Mouse (Mus musculus) lung, postnatal 36 days (tissue): Measurements from ENCODE around the gene Vps36.

Experiments used
- DNase-seq: peaks from one replicate; pipeline ENCODE4 v3.0.0; 2022; ENCODE audit warnings: mixed read lengths

Vps36 gene

GRCm38 (mm10) chr8:22214826-22215225 lies 22.2 kb downstream of the Vps36 start:
- DNase-seq: no peak

DNA sequence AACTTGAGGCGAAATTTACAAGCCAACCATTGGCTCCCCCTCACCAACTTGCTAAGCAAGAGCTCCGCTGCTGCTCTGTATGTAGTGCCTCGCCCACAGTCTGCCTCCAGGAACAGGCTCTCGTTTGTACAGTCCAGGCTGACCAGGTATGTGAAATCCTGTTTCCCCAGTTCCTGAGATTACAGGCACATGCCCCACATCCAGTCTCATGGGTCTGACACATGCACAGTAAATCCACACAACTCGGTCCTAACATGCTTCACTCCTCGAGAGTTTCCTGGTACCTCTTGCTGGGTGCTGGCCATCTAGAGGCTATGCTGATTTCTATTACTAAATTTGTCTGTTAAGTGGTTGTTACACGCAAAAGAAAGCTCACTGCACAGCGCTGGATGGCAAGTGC lies 33.8 kb downstream of the Vps36 start:
- DNase-seq: peak; percentile 14

DNA sequence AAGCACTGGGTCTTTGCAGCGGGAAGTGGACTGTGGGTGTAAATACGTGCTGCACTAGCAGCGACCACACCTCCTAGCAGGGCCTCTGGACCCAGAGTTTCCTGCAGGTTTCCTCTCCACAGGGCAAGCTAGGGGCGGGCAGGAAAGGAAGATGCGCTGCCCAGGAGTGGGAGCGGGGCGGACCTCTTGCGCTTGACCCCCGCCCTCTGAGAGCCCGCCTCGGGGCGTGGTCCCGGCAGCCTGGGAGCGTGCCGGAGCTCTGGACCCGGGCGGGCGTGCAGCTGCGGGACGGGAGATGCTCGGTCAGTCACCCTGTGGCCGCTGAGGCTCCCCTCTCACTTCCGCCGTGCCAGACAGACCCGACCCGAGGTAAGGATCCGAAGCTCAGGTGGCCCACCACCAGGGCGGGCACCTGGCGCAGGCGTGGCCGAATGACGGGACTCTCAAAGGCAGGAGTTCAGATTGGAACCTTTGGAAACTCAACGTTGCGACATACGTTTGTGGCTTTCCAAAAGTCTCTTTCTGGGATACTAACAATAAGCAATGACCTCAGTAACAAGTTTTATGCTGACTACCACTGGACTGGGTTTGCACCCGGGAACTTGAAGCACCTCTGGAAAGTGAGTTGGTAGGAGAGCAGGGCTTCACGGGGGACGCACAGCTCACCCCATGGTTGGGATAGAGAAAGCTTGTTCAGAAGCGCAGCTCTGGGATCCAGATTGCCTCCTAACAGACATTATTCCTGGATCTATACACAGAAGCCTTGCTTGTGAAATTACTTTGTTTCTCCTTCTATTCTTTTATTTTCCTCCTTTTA lies 34.7 kb downstream of the Vps36 start, which contains the start of gene Thsd1:
Thsd1 (plus strand) TSS at position 253 of the 817 bp plus-strand sequence.
- DNase-seq: peak; percentile 89

DNA sequence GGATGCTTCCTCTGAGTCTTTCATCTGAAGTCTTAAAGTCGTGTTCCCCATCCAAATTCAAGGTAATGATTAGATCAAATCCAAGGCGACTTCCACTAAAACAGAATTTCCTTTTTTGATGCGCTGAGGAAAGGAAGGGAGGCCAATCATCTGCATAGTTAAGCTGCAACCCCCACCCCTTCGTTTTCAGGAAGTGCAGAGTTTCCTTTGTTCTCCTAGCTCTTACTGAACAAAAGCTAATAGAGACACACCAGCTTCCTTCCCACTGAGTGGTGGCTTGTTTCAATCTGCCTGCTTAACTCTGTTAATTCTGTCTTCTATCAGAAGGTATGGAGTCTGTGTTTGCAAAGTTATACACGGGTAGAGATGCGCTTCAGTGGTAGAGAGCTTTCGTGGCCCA lies 36.0 kb downstream of the Vps36 start:
- DNase-seq: peak; percentile 66

GRCm38 (mm10) chr8:22242986-22243385 lies 50.4 kb downstream of the Vps36 start:
- no peak for DNase-seq

DNA sequence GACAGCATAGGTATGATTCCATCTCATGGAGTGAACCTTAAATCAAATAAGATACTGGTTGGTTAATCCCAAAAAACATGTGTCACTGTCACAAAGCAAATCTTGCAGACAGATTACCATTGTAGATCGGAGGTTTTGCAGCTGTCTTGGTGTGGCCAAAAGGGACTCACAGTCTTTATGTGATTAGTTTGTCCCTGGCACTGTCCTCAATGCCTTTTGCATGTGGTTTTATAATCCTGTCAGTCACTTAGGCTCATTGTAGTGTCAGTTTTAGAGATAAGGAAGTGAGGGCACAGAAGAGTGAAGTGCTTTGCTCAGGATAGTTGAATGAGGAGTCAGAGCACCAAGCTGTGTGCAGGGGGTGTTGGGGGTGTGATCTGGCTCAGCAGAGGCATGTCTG lies 53.1 kb downstream of the Vps36 start:
- no peak for DNase-seq

DNA sequence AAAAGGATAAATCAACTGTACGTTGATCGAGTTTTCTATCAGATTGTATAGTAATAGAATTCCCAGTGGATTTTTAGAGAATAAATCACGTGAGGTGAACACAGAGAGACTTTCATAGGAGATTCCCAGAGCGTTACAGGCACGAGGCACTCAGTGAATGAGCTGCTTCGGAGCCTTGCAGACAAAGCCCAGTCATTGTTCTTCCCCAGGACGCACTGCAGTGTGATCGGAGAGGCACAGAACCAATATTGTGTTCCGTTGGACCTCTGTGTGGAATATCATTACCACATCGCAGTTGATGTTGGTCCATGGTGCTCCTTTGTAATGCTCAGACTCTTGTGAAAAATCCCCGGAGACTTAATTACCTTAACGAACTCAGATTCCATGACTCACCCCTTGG lies 55.3 kb downstream of the Vps36 start:
- DNase-seq: no peak

GRCm38 (mm10) chr8:22249080-22249479 lies 56.5 kb downstream of the Vps36 start:
- no peak for DNase-seq

DNA sequence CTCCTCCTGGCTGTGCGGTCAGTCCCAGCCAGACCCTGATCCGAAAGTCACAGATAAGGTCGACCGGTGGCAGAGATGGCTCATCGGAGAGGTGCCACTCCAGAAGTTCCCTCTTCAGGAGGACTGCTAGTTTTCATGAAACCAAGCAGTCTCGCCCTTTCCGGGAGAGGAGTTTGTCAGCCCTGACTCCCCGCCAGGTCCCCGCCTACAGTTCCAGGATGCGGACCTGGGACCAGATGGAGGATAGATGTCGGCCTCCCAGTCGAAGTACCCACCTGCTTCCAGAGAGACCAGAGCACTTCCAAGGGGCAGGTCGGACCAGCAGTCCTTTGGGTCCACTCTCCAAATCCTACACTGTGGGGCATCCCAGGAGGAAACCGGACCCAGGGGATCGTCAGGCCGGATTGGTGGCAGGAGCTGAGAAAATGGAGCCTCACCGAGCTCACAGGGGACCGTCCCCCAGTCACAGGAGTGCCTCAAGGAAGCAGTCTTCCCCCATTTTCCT lies 66.4 kb downstream of the Vps36 start:
- DNase-seq: peak; percentile 54

DNA sequence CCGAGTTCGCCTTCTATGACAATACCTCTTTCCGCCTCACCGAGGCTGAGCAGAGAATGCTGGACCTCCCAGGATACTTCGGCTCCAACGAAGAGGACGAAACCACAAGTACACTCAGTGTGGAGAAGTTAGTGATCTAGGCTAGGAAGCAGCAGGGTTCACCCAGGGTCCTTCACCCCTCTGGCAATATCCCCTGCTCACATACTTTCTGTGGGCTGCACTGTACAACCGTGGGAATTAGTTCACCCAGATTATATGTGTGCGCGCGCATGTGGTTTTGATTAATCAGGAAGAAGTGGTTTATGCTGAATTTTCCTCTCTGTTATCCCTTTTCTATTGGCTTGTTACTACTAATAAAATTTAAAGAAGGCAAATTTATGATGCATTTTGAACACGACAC lies 66.9 kb downstream of the Vps36 start:
- DNase-seq: peak; percentile 38

- peak; percentile 66 for DNase-seq
Observed at GRCm38 (mm10) chr8:22260091-22260722, 67.6 kb downstream of the Vps36 start.

- peak; percentile 80 for DNase-seq
Observed at GRCm38 (mm10) chr8:22262267-22262666, 69.7 kb downstream of the Vps36 start.

GRCm38 (mm10) chr8:22264292-22264691 lies 71.7 kb downstream of the Vps36 start:
- no peak for DNase-seq

- peak; percentile 63 for DNase-seq
Observed at GRCm38 (mm10) chr8:22264787-22265186, 72.2 kb downstream of the Vps36 start.

DNA sequence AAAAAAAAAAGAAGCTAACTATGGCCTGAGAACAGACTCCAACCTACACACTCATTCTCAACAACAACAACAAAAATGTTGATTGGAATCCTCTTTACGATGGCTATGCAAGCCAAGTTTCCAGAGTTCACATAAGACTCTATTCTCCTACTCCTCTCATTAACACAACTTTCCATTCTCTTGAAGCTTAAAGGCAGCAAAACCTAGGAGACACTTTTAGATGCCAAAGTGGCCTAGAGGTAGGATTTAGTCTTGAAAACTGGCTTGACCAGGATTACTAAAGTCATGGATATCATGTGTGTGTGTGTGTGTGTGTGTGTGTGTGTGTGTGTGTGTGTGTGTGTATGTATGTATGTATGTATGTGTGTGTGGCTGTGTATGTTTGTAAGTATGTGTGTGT lies 72.6 kb downstream of the Vps36 start:
- no peak for DNase-seq

- peak; percentile 20 for DNase-seq
Observed at GRCm38 (mm10) chr8:22266809-22267208, 74.2 kb downstream of the Vps36 start.
